Mouse (Mus musculus): ENCODE results near the gene Tenm2. TPM values are rescaled to one million over a fixed set of nuclear protein-coding genes. Genes with fewer than 3 reads are reported as not detected.
A peak's percentile ranks its signal among the peaks of the same experiment; 100 is the strongest.

Tenm2 gene
- polyA plus RNA-seq, 1 experiment from 2014 or later, result 5.1 TPM

DNA sequence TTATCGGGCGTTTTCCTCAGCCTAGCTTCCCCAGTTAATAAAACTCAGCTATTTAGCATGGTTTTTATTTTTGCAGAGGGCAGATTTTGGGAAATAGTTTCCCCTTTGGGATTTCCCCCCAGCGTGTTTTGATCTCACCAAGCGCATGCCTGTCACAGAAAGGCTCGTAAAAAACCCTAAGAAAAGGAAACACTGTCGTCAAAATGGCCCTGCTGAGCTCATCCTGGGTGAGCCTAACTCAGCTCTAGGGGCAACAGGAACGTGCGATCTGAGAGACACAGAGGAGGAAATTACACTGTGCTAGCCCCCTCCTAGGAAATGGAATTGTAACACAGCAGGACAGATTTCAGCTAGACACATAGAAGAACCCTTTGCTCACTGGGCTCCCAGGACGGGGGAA, 1204.0 kb downstream of the Tenm2 start:
- Histone ChIP-seq H3K27ac (no peak overlapping the region), H3K9me3 (no peaks in the 10 kb centered on the region), H3K4me1 (peaks cover 21% of the 10 kb centered on the region), H3K27me3 (no peaks in the 10 kb centered on the region; the same call in 1 of the 2 replicates), H3K9ac (no peak overlapping the region), H3K4me2 (peak overlapping the region; percentile 31), H3K4me3 (no peak overlapping the region), H3K36me3 (no peaks in the 10 kb centered on the region)
- 19% methylated on average over 9 of the region's 9 CpGs for WGBS
- no peak for ATAC-seq (ENCODE audit: insufficient number of reproducible peaks, insufficient read depth, low FRiP score, low TSS enrichment, low read depth)

DNA sequence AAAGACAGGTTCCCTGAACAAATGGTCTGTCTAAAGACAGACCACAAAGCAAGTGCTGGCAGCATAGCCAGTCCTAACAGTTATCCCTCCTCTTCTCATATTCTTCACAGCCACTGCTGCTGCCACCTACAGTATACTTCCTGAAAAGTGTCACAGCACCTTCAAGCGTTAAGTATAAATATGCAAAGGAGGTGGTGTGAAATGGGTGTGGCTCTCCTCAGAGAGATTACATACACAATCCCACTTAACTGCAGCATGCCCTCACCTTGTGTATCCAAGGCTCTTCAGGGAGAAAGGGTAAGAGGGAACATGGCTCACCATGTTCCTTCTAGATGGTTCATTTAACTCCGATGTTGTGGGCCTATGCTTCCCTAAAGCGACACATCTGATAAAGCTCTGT, 1215.8 kb downstream of the Tenm2 start:
- Histone ChIP-seq H3K27me3 (peaks cover 4% of the 10 kb centered on the region; the same call in 1 of the 2 replicates), H3K4me1 (no peaks in the 10 kb centered on the region), H3K27ac (no peak overlapping the region), H3K36me3 (0 out of 2 replicates have a peak, but pooled peaks cover 7% of the 10 kb centered on the region), H3K4me3 (no peak overlapping the region), H3K4me2 (no peak overlapping the region), H3K9ac (no peak overlapping the region), H3K9me3 (peaks cover 4% of the 10 kb centered on the region; the same call in 1 of the 2 replicates)
- WGBS, result 68% methylated on average over 3 of the region's 3 CpGs
- no peak for ATAC-seq (ENCODE audit: insufficient number of reproducible peaks, insufficient read depth, low FRiP score, low TSS enrichment, low read depth)

DNA sequence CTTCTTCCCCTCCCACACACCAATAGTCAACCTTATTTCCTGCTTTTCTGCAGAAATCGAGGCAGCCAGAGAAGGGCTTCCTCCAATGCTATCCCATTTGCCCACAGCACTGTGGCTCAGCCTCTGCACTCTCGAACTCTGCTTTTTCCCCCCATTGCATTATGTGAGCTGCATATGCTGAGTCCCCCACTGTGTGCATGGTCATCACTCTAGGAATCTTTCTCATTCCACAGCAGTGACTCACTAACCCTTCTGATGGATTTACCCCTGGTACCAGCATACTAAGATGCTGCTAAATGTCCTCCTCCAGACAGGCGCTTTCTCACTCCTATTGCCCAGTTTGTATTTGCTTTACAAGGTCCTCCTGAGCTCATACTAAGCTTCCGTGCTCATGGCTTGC, 1222.6 kb downstream of the Tenm2 start:
- Histone ChIP-seq H3K9ac (no peak overlapping the region), H3K9me3 (no peaks in the 10 kb centered on the region), H3K27ac (no peak overlapping the region), H3K4me1 (peaks cover 7% of the 10 kb centered on the region; the same call in 1 of the 2 replicates), H3K4me3 (no peak overlapping the region), H3K36me3 (no peaks in the 10 kb centered on the region), H3K27me3 (no peaks in the 10 kb centered on the region; the same call in 1 of the 2 replicates), H3K4me2 (no peak overlapping the region)
- no peak for ATAC-seq (ENCODE audit: insufficient number of reproducible peaks, insufficient read depth, low FRiP score, low TSS enrichment, low read depth)
- 76% methylated on average over 4 of the region's 4 CpGs for WGBS

DNA sequence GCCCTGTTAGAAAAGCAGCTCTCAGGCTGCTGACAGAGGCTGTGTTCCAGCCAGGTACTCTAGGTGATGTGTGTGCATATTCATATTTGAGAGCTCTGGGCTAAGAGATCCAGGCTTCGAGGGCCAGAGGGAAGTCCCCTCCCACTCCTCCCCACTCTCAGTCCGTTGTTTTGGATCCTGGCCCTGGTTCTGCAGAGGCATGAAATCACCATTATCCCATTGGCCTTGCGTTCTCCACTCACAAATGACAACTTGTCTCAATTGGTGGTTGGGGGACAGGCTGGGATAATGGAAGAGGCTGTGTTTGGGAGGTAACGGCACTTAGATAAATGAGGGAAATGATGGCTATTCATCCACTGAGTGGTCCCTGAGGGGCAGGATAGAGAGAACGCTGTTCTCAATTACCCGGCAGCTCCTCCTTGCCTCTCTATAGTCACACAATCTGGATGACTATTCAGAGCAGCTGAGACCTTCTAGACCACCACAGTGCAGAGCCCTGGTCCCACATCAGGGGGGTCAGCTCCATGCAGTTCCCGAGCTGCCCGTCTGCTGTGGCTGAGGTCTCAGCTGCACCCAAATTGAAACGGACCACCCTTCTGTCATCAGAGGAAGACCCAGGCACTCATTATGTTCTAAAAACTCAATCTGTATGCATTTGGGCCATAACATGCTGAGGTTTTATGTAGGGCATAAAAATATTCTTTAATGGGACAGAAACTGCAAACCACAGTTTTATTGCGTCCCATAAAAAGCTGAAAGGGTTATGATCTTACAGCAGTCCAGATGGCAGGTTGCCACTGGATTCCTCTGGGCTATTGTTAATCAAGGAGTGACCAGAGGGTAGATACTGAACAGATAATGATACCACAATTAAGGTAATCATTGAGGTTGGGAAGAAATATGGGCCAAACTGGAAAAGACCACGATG, 1226.2 kb downstream of the Tenm2 start:
- Histone ChIP-seq H3K36me3 (no peaks in the 10 kb centered on the region), H3K4me2 (no peak overlapping the region), H3K4me1 (peaks cover 7% of the 10 kb centered on the region; the same call in 1 of the 2 replicates), H3K27me3 (no peaks in the 10 kb centered on the region; the same call in 1 of the 2 replicates), H3K9me3 (no peaks in the 10 kb centered on the region), H3K4me3 (no peak overlapping the region), H3K9ac (no peak overlapping the region), H3K27ac (no peak overlapping the region)
- WGBS, result 47% methylated on average over 11 of the region's 11 CpGs
- no peak for ATAC-seq (ENCODE audit: insufficient number of reproducible peaks, insufficient read depth, low FRiP score, low TSS enrichment, low read depth)

DNA sequence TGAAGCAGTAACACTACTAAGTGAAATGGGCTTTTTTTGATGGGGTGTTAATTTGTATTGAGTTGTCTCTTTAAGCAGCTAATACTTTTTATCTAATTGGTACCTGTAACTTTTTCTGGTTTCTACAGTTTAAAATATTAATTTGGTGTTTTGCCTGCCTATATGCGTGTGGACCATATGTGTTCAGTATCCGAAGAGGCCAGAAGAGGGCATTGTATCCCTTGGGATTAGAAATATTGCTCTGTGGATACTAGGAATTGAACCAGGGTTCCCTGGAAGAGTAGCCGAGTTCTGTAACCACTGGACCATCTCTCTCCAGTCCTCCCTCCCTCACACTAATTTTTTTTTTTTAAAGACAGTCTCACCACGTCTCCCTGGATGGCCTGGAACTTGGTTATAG, 1232.9 kb downstream of the Tenm2 start:
- H3K9me3 ChIP-seq, result no peaks in the 10 kb centered on the region

DNA sequence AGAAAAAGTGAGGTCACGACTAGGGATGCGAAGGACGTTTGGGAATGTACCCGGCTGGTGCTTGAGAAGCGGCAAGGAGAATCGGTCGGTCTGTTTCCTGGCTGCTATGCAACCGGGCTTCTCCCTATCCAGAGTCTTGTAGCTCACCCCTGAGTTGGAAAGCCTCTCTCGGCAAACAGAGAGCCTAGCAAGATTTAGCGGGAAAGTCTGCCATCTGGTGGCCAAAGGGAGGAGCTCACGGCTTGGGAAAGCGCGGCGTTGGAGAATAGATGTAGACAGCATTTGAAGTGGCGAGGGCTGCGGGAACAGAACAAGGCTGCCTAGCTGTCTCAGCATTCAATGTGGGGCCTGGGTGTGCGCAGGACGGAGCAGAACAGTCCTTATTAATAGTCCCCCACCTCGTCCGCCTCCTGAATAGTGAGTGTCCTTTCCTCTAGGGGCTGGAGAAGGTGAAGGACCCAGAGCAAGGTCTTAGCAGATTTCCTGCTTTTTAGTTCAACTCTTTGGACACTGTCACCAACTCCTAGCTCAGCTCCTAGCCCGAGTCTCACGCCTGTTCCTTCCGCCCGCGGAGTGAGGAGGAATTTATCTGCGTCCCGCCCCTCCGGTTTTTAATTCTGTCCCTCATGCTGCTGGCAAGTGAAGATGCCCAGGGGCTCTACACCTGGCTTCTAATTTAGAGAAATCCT, 1234.3 kb downstream of the Tenm2 start:
- no peak overlapping the region for H3K27ac ChIP-seq

More for the DNA sequence above, 1232.9 kb downstream of the Tenm2 start:
- Histone ChIP-seq H3K36me3 (no peaks in the 10 kb centered on the region), H3K27me3 (peaks cover 37% of the 10 kb centered on the region), H3K9ac (no peak overlapping the region), H3K4me2 (no peak overlapping the region), H3K4me1 (peaks cover 5% of the 10 kb centered on the region; the same call in 1 of the 2 replicates), H3K4me3 (no peak overlapping the region), H3K27ac (no peak overlapping the region)
- WGBS, result 43% methylated on average over 4 of the region's 4 CpGs
- ATAC-seq (ENCODE audit: insufficient number of reproducible peaks, insufficient read depth, low FRiP score, low TSS enrichment, low read depth), result no peak

DNA sequence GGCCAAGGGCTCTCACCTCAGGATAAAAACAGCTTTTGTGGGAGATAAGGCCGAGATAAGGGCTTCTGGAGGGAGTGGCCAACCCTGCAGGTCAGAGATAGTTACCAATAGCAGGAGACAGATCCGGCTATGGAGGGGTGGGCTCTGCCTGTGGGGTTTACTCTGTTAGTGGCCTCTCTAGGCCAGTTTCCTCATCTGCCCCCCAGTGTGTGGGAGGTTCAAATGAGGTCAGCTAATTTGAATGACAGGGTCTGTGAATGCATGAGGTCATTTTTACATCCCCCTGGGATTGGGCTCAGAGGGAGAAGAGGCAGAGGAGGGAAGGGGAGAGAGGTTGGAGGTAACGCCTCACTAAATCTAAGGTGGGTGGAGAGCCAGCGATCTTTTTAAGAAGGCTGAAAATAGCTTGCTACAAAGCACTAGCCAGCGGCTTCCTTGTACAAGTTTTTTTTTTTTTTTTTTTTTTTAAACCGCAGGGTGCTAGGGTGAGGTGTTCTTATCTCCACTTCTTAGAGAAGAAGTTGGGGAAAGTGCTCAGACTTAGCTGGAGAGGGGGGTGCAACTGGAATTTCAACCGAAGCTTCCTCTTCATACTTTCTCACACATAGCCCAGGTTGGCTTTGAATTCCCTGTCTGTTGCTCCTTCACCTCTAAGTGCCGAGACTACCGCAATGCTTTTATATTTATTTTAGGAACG, 1235.0 kb downstream of the Tenm2 start:
- ATAC-seq (ENCODE audit: insufficient number of reproducible peaks, insufficient read depth, low FRiP score, low TSS enrichment, low read depth), result 0 out of 2 replicates have a peak, but pooled peaks have one; percentile 2
- peak overlapping the region; percentile 30 for H3K4me3 ChIP-seq
- H3K36me3 ChIP-seq, result no peaks in the 10 kb centered on the region
- H3K4me2 ChIP-seq, result peak overlapping the region; percentile 58
- no peak overlapping the region for H3K27ac ChIP-seq
- 0 out of 2 replicates have a peak overlapping the region, but pooled peaks have one; percentile 12 for H3K9ac ChIP-seq
- peaks cover 37% of the 10 kb centered on the region for H3K27me3 ChIP-seq
- 3% methylated on average over 10 of the region's 10 CpGs for WGBS
- H3K4me1 ChIP-seq, result peaks cover 5% of the 10 kb centered on the region; the same call in 1 of the 2 replicates
- 0 out of 2 replicates have a peak, but pooled peaks cover 4% of the 10 kb centered on the region for H3K9me3 ChIP-seq

More for the DNA sequence above, 1234.3 kb downstream of the Tenm2 start:
- peaks cover 5% of the 10 kb centered on the region; the same call in 1 of the 2 replicates for H3K4me1 ChIP-seq
- peak; percentile 78 for ATAC-seq (ENCODE audit: insufficient number of reproducible peaks, insufficient read depth, low FRiP score, low TSS enrichment, low read depth)
- WGBS, result 4% methylated on average over 28 of the region's 28 CpGs
- 0 out of 2 replicates have a peak overlapping the region, but pooled peaks have one; percentile 45 for H3K9ac ChIP-seq
- peaks cover 37% of the 10 kb centered on the region for H3K27me3 ChIP-seq
- H3K36me3 ChIP-seq, result no peaks in the 10 kb centered on the region
- H3K9me3 ChIP-seq, result no peaks in the 10 kb centered on the region
- H3K4me2 ChIP-seq, result peak overlapping the region; percentile 58
- H3K4me3 ChIP-seq, result peak overlapping the region; percentile 30

DNA sequence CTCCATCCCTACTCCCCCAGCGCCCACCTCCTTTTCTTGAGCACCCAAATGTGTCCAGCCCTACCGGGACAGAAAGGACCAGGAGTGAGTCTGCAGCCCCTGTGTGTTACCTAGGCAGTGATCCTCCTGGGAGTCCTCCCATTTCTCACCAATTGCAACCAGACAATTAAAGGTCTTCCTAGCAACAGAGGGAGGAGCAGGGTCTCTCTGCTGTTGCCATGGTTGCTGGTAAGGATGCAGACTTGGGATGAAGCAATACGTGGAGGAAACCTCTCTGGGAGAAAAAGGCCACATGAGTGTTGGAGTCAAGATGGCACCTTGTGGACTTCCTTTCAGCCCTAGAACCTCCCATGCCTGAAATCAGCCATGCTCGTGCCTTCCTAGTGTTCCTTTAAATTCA, 1235.7 kb downstream of the Tenm2 start:
- Histone ChIP-seq H3K4me3 (no peak overlapping the region), H3K27me3 (peaks cover 37% of the 10 kb centered on the region), H3K9me3 (0 out of 2 replicates have a peak, but pooled peaks cover 7% of the 10 kb centered on the region), H3K27ac (no peak overlapping the region), H3K9ac (no peak overlapping the region), H3K4me1 (peaks cover 5% of the 10 kb centered on the region; the same call in 1 of the 2 replicates), H3K36me3 (no peaks in the 10 kb centered on the region), H3K4me2 (no peak overlapping the region)
- 19% methylated on average over 4 of the region's 4 CpGs for WGBS
- ATAC-seq (ENCODE audit: insufficient number of reproducible peaks, insufficient read depth, low FRiP score, low TSS enrichment, low read depth), result no peak

DNA sequence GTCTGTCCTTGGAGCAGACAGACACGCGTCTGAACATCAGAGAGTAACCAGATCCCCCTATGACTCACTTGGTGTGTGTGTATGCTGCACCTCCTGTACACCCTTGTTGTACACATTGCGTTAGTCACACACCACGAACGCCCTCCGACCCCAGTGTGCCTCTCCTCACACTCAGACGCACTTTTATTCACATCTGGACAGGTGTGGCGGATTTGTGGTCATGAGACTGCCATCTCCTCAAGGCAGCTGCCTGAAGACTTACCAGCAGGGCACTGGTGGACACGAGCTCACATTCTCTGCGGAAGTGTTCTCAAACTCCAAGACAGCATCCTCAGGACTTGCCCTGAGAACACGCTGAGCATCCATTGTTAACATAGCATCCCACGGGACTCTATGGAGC, 1237.7 kb downstream of the Tenm2 start:
- 69% methylated on average over 12 of the region's 12 CpGs for WGBS
- H3K27ac ChIP-seq, result no peak overlapping the region
- no peak overlapping the region for H3K9ac ChIP-seq
- H3K4me2 ChIP-seq, result no peak overlapping the region
- peaks cover 5% of the 10 kb centered on the region; the same call in 1 of the 2 replicates for H3K4me1 ChIP-seq
- no peak for ATAC-seq (ENCODE audit: insufficient number of reproducible peaks, insufficient read depth, low FRiP score, low TSS enrichment, low read depth)
- H3K9me3 ChIP-seq, result 0 out of 2 replicates have a peak, but pooled peaks cover 7% of the 10 kb centered on the region
- H3K4me3 ChIP-seq, result no peak overlapping the region
- H3K27me3 ChIP-seq, result peaks cover 29% of the 10 kb centered on the region
- H3K36me3 ChIP-seq, result no peaks in the 10 kb centered on the region

DNA sequence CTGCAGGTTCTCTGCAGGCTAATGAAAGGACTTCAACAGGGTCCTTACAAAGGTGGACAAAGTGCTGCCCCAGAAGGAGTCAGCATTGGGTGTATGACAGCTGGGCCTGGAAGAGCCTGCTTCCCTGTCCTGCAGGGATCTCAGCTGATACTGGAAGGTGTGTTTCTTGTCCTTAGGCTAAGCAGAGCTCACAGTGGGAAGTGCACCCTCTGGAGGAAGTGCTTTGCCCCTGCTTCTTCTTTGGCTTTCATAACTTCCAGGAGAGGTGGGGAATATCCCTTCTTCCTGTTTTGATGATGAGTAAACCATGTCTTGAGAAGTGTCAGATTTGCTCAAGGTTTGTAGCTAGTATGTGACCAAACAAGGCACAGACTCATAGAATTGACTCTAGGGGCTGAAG, 1240.5 kb downstream of the Tenm2 start:
- Histone ChIP-seq H3K9me3 (0 out of 2 replicates have a peak, but pooled peaks cover 7% of the 10 kb centered on the region), H3K36me3 (no peaks in the 10 kb centered on the region), H3K4me1 (no peaks in the 10 kb centered on the region), H3K27ac (no peak overlapping the region), H3K4me2 (no peak overlapping the region), H3K27me3 (peaks cover 15% of the 10 kb centered on the region), H3K4me3 (no peak overlapping the region), H3K9ac (no peak overlapping the region)
- ATAC-seq (ENCODE audit: insufficient number of reproducible peaks, insufficient read depth, low FRiP score, low TSS enrichment, low read depth), result no peak

DNA sequence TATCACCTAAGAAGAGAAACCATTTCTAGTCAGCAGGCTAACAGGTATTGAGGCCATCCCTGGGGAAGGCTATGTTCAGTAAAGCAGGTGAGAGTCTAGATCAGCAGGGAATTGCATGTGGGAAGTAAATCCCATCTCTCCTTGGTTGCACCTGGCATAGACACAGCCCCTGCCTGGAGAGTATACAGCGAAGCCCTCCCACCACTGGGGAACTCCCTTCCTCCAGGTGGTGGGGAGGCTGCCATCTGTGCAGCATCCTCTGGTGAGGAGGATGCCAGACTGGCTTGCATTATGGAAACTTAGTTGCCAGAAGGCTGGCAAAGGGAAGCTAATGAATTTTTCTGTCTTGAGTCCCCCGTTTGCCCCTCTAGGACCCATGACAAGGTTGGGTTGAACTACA, 1243.9 kb downstream of the Tenm2 start:
- WGBS, result 67% methylated on average over 2 of the region's 2 CpGs
- no peak for ATAC-seq (ENCODE audit: insufficient number of reproducible peaks, insufficient read depth, low FRiP score, low TSS enrichment, low read depth)
- 0 out of 2 replicates have a peak, but pooled peaks cover 7% of the 10 kb centered on the region for H3K9me3 ChIP-seq

More for the DNA sequence above, 1243.9 kb downstream of the Tenm2 start:
- Histone ChIP-seq H3K27ac (no peak overlapping the region), H3K36me3 (no peaks in the 10 kb centered on the region), H3K4me1 (no peaks in the 10 kb centered on the region), H3K27me3 (no peaks in the 10 kb centered on the region; the same call in 1 of the 2 replicates), H3K4me3 (no peak overlapping the region), H3K4me2 (no peak overlapping the region), H3K9ac (no peak overlapping the region)
